Mouse (Mus musculus) telencephalon, adult 2 months (tissue): Measurements from ENCODE around the gene Maml3.

Experiments
- DNase-seq: peaks from one replicate; pipeline ENCODE4 v3.0.0-alpha.2; 2011; ENCODE audit warnings: low read depth, low spot score

The Maml3 gene

GRCm38 (mm10) chr3:51787945-51788344, 316.9 kb downstream of the Maml3 start:
- DNase-seq: no peak

DNA sequence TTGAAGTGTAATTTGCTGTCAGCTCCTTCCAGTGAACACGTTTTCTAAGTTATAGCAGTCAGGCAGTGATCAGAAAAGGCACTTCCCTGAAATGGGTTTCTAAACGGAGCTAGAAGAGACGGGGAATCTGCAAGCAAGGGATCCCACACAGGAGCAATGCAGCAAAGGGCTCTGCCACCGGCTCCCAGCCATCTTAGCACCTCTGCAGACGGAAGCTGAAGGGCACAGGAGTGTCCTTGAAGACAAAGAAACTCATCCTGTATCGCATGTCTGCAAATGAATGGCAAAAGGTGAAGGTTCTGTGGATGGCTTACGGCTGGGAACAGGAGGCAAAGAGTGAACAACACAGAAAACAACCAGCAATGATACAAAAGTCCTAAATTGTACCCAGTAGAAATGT, 319.1 kb downstream of the Maml3 start:
- no peak for DNase-seq

GRCm38 (mm10) chr3:51782191-51782590, 322.7 kb downstream of the Maml3 start:
- DNase-seq: no peak

DNA sequence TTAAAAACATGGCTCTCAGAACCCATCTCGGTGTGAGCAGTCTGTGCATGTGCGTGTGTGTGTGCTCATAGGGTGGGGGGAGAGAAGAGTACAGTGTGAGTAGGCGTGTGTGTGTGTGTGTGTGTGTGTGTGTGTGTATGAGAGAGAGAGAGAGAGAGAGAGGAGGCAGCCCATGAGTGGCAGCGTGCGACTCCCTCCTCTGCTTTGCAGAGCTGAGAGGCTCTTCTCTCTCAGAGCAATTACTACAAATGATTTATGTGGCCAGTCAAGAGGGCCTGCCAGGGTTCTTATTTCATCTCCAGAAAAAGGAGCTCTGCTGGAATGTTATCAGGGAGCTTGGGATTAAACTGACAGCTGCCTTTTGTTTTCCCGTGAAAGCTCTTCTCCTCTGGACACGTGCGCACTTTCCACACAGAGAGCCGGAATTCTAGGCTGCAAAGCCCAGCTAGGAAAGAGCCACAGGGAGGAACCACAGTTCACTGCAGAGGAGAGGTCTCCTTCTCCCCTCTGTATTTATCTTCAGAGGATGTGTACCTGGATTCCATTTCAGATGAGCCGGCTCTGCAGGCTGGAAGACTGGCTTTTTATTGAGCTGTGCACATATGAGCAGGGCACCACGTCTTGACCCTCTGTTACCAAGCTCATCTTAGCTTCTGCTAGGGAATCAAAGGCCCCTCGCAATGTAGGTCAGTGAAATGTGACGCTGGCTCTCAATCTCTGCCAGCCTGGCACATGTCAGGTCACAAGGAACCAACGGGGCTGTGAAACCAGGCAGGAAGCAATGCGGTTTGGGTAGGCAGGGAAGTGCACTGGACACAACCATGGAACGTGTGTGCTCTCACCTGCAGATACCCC, 325.9 kb downstream of the Maml3 start:
- no peak for DNase-seq

DNA sequence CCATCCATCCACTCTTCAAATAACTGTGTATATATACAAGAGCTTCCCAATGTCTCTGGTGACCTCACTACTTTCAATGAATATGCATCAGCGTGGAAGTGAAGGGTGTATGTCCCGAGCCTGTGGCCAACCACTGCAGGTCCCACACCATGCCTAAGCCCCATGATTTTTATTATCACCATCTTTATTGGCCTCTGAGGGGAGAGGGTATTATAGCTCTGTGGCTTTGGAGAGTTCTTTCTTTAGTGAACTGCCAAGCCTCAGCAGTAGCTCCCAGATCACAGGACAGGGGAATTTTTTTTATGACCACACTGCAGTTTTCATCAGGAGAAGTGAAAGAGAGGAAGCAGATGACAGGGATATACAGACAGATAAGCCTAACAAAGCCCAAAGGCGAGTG, 326.7 kb downstream of the Maml3 start:
- no peak for DNase-seq

DNA sequence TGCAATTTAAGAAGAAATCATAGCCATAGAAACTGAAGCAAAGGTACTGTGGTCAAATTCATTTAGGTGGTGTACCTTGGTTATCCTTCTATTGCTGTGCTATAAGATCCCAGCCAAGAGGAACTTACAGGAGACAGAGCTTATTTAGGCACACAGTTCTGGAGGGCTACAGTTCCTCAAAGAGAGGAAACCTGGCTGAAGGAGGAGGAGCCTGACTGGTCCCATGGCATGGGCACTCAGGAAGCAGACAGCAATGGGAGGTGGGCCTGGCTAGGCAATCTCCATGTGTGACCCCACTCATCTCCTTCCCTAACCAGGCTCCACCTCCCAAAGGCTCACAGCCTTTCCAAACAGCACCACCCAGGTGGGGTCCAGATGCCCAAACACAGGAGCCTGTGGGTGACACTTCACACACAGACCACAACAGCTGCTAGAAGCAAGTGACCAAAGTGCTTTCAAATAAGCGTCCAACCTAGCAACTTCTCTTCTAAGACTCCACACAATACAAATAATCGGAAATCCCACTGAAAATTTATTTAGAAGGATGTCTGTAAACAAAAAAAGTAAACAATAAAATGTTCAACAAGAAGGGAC, 328.8 kb downstream of the Maml3 start:
- DNase-seq: no peak

- no peak for DNase-seq
Observed at GRCm38 (mm10) chr3:51773587-51773986, 331.3 kb downstream of the Maml3 start.

GRCm38 (mm10) chr3:51771839-51772630, 332.8 kb downstream of the Maml3 start:
- no peak for DNase-seq

DNA sequence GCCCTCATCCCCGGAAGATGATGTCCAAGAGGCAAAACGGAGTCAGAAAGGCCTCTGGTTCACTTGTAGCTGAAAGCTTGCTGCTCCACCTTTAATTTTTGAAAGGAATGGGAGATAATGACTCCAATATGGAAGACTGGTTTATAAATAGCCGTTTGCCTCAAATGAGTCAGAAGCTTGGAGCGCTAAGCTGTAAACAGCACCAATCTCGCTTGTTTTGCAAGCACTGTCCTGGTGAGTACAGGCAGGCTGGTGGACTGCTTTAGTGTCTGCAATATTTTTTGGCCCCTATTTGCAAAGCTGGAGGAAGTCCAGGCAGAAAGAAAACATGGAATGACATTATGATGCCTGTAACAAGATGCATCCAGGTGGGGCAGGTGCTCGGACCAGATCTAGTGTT, 335.7 kb downstream of the Maml3 start:
- no peak for DNase-seq

DNA sequence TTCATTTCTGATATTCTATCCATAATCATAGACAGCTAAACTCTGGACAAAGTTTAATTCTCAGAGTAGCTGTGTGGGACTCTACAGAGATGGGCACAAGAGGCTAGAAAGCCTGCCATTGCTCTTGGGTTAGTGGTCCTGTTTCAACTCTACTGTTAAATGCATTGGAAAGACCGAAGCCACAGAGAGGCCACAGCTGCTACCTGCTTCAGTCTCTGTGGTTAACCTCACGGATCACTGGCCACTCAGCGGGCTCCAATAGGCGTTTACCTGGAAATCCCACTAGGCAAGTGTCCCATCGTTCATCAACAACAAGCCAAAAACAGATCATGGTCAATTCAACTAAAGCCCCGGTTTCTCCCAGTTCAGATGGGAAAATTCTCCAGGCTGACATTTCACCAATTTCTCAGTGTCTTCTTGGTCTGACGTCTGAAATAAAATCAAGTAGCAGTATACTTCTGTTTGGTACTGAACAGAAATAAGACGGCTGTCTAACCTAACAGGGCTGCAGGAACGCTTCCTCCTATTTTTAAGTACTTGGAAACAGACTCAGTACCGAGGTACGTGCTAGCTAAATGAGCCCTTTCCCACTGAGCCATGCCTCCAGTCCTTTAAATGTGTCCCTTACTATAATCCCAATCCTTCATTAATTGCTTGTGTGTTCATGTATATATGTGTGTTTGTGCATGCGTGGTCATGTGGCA, 339.5 kb downstream of the Maml3 start:
- DNase-seq: no peak

DNA sequence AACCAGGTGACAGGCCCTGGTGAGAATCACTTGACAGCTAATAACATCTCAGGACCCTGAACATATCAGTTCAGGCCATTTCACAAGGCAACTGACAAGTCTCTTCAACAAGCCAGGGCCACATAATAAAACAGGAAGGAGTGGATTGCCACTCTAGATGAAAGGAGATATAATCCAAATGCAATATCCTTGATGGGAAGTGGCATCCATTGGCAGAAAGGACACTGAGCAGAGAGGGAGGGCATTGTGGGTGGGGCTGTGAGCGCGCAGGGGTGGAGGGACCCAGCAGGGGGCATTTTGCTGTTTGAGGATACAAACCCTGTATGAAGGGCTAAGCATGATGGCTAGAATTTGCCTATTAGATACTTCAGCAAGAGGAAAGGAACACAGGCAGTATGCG, 340.7 kb downstream of the Maml3 start:
- DNase-seq: no peak

DNA sequence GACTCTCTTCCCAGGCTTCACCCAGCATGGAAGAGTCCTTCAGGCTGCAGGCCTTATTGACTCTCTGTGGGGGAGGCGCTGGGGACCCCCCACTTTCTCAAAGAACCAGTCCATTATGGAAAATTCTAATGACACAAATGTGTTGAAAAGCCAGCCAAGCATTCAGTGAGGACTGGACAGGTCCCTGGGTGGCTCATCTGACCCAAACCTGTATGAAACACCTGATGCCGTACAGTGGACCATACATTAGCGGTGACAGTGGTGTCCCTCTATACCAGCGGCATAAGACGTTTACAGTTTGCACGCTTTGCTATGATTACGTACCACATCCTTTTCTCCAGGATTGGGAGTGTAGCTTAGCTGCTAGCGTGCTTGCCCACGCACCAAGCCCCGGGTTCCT, 342.0 kb downstream of the Maml3 start:
- DNase-seq: no peak

DNA sequence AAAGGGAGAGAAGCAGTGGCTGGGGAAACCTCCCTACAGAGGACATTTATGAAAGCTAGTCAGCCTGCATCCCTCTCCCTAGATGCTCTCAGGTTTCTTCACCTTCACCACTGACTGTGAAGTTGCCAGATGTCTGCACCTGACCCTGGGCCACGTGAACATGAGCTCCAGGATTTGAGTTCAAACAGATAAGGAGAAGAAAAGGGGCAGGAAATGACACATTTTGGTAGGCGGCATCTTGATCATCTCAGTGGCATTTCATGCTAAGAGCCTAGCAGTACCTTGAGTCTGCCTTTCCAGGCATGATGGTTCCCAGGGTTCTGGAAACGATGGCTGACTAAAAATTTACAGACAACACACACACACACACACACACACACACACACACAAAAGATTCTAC, 345.3 kb downstream of the Maml3 start:
- DNase-seq: no peak

GRCm38 (mm10) chr3:51757032-51757431, 347.8 kb downstream of the Maml3 start:
- no peak for DNase-seq

DNA sequence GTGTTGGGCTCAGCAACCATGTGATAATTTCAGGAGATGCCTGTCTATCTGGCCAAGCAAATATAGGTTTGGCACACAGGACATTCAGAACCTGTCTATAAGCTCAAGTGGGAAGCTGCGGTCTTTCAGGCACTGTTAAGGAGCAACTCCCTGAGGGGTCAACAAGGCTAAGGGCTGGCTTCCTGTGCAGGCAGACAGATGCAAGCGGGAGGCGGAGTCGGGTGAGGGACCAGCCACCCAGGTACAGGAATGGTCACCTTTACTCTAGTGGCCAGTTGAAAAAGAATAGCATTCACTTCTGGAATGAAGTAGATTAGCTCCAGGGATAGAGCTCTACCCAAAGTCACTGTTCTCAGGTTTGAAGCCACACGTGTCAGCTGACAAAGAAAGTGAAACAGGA, 348.6 kb downstream of the Maml3 start:
- DNase-seq: no peak

DNA sequence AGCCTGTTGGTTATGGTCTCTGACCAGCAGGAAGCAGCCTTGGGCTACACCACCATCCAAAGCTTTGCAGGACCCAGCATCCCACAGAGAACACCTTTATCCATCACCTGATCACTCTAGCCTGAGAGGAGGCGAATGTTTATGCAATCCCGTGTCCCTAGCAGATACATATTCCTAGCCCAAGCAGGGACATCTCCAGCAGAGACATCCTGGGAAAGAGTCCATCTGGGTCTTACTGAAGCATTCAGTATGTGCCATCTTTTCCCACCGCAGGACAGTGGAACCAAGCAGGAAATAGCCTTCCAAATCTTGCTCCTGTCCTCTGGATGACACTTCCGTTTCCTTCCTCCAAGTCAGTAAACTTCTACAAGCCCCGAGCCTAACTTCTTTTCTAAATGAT, 351.6 kb downstream of the Maml3 start:
- no peak for DNase-seq

- no peak for DNase-seq
Observed at GRCm38 (mm10) chr3:51751440-51751839, 353.4 kb downstream of the Maml3 start.

DNA sequence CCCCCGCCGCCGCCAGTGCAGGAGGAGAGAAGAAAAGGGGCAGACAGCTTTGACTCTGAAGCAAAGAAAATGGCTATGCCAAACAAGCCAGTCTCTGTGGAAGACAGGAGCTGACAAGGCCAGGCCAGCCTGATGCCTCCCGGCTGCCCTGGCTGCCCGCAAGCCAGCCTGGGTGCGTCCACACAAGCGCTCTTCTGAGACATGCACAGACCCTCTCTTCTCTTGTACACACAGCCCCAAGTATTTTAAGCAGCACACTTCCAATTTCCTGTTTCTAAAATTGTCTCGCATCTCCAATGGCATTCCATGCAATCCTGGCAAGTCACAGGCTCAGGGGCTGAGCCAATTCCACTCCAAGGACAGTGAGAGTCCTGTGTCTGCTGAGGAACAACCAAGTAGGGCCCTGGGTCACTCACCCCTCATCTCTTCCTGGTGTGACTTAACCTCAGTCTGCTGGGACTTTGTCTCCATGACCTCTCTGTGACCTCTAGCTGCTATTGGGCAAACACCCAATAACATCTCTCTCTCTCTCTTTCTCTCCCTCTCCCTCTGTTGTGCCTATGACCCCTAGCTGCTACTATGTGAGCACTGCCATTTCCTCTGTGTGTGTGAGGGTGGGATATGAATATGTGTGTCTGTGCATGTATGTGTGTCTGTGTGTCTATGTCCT, 354.9 kb downstream of the Maml3 start:
- no peak for DNase-seq

DNA sequence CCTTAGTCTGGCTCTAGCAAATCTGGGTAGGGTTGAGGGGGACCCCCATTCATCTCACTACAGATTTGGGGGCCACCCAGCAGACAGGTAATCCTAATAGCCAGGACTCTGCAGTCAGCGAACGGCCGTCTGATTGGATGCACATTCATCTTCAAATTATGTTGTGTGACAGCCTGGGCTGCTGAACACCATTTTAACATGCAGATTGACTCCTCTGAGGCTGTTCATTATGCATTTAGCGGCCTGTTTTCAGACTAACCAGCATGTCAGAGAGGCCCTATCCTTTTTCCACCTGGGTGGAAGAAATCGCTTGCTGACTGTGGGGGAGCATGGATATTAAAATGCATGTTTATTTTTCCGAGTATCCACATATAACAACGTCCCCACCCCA, 355.5 kb downstream of the Maml3 start:
- DNase-seq: no peak

DNA sequence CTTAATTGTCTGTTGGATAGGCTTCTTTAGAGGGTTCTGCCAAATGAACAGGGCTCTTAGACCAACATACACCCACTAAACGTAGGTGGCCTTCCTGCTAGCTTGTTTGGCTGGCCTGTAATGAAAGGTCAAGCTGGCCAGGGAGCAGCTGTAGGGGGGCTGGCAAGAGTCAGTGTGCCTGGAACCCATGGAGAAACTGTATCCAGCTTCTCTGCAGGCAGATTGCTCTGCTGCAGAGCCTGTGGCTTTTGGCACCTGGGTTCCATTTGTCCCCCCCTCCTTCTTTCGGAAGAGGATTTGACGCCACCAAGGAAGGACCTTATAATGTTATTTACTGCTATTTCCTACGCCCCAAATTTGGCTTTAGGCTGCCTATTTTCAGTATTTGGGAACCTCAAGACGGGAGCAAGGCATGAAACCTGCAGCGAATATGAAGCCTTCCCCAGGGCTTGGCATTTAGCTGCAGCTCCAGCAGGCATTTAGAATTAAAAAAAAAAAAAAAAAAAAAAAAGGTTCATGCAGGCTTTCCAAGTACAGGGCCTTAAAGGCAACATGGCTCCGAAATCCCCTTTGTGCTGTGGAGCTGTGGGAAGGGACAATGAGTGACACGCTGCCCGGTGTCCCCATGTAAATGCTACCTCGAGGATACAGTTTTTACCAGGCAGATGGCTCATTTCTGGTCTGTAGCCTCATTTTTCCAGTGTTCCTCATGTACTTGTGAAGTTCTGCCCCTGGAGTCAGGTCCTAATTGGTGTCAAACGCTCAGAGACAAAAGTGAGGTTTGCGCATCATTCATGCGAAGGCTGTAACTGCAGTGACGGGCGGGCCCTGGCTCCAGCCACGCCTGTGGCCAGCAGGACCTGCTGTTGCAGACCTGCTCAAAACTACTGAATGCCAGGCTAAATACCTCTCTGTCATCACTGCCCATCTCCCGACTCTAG, 356.2 kb downstream of the Maml3 start:
- no peak for DNase-seq
